17 mouse cellular contexts compared by ENCODE assay signal in the genomic region with DNA sequence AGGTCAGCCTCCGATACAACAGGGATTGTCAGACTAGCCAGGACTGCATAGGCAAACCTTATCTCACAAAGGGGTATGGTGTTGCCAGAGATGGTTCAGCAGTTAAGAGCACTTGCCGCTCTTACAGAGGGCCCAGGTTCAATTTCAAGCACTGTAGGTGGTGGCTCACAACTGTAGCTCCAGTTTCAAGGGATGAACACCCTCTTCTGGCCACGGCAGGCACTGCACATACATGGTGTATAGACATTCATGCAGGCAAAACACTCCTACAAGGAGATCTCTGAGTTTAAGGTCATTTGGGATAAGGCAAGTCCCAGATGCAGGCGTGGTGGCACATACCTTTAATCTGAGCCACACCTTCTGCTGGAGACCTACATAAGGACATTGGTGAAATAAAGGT.
A peak's percentile ranks its signal among the peaks of the same experiment; 100 is the strongest.
DNase-seq lines count a peak whose midpoint lies in the region; ATAC-seq and TF ChIP-seq lines count a peak whose summit lies in the region.
"Had no signal": no experiment of that assay in that cellular context is flagged by ENCODE, and none has a peak within 500 bp of the region (broad histone marks: within the 10 kb centered on the region; RNA-seq: fewer than 3 reads in every experiment).

No protein-coding gene starts in this region.

- no peaks in the 10 kb centered on the region for H3K79me2 ChIP-seq in heart, adult 2 months (replicated peaks; ENCODE audit: control insufficient read depth, insufficient read depth, low read length)

- no peak for TF ChIP-seq EP300 in heart, adult 2 months (IDR thresholded peaks at IDR 0.05; ENCODE audit: insufficient read depth, low read depth, low read length)
- no peak for TF ChIP-seq EP300 in stomach, postnatal 0 days (optimal IDR thresholded peaks at IDR 0.05)

- H3K27me3 ChIP-seq in heart, adult 2 months (ENCODE audit: control insufficient read depth, insufficient read depth, low read length), result no peaks in the 10 kb centered on the region
- H3K27me3 ChIP-seq in midbrain, postnatal 0 days (ENCODE audit: insufficient read depth, low read length), result no peaks in the 10 kb centered on the region
- no peaks in the 10 kb centered on the region for H3K27me3 ChIP-seq in midbrain, embryonic 10.5 days (ENCODE audit: low read depth, poor library complexity, severe bottlenecking)
- H3K27me3 ChIP-seq in stomach, postnatal 0 days (ENCODE audit: control insufficient read depth, insufficient read depth, low read length), result no peaks in the 10 kb centered on the region
- H3K27me3 ChIP-seq: heart, embryonic 15.5 days; hindbrain, embryonic 15.5 days; neural tube, embryonic 13.5 days had no signal

- no peak for TF ChIP-seq POLR2A in heart, adult 2 months (IDR thresholded peaks at IDR 0.05; ENCODE audit: insufficient read depth, low read depth, low read length)

- H3K4me1 ChIP-seq in heart, adult 2 months (ENCODE audit: control insufficient read depth, insufficient read depth, low read length), result no peaks in the 10 kb centered on the region
- H3K4me1 ChIP-seq in midbrain, postnatal 0 days (ENCODE audit: insufficient read depth, low read length), result no peaks in the 10 kb centered on the region
- H3K4me1 ChIP-seq in midbrain, embryonic 10.5 days, result no peaks in the 10 kb centered on the region
- H3K4me1 ChIP-seq in stomach, postnatal 0 days (replicated peaks; ENCODE audit: control insufficient read depth, insufficient read depth), result no peaks in the 10 kb centered on the region
- H3K4me1 ChIP-seq: heart, embryonic 15.5 days; hindbrain, embryonic 15.5 days; neural tube, embryonic 13.5 days had no signal

- TF ChIP-seq CTCF in heart, adult 2 months (IDR thresholded peaks at IDR 0.05), result peak; percentile 19; the same call in 1 of the 2 replicates
- TF ChIP-seq CTCF in midbrain, postnatal 0 days (IDR thresholded peaks at IDR 0.05), result peak; percentile 16; the same call in 1 of the 2 replicates
- TF ChIP-seq CTCF in stomach, postnatal 0 days (IDR thresholded peaks at IDR 0.05; ENCODE audit: low read depth), result peak; percentile 44; the same call in 1 of the 2 replicates

- no peak for ATAC-seq in midbrain, postnatal 0 days (ENCODE audit: low FRiP score)
- no peak for ATAC-seq in stomach, postnatal 0 days (ENCODE audit: low FRiP score, low TSS enrichment)
- ATAC-seq: midbrain, embryonic 16.5 days had no signal

- WGBS in heart, adult 2 months, result 92% methylated on average over 4 of the region's 4 CpGs
- WGBS in midbrain, postnatal 0 days, result 96% methylated on average over 4 of the region's 4 CpGs
- 91% methylated on average over 4 of the region's 4 CpGs for WGBS in midbrain, embryonic 10.5 days
- 86% methylated on average over 4 of the region's 4 CpGs for WGBS in stomach, postnatal 0 days

- no peaks in the 10 kb centered on the region for H3K36me3 ChIP-seq in heart, adult 2 months (ENCODE audit: control insufficient read depth, insufficient read depth, low read length)
- no peaks in the 10 kb centered on the region for H3K36me3 ChIP-seq in midbrain, postnatal 0 days (ENCODE audit: insufficient read depth, low read length)
- H3K36me3 ChIP-seq in midbrain, embryonic 10.5 days, result peaks cover 52% of the 10 kb centered on the region
- H3K36me3 ChIP-seq in stomach, postnatal 0 days (ENCODE audit: control insufficient read depth, insufficient read depth, low read length), result no peaks in the 10 kb centered on the region
- H3K36me3 ChIP-seq: heart, embryonic 15.5 days; hindbrain, embryonic 15.5 days; neural tube, embryonic 13.5 days had no signal

- no peak overlapping the region for H3K27ac ChIP-seq in heart, adult 2 months
- no peak overlapping the region for H3K27ac ChIP-seq in midbrain, postnatal 0 days (ENCODE audit: low read depth, low read length)
- no peak overlapping the region for H3K27ac ChIP-seq in midbrain, embryonic 10.5 days (replicated peaks)
- H3K27ac ChIP-seq in stomach, postnatal 0 days (replicated peaks), result no peak overlapping the region
- H3K27ac ChIP-seq: heart, embryonic 15.5 days; hindbrain, embryonic 15.5 days; neural tube, embryonic 13.5 days had no signal

- DNase-seq in heart, adult 2 months, result no peak
- no peak for DNase-seq in heart, adult 9 months (ENCODE audit: low spot score in 2 of 2)
- DNase-seq in midbrain, postnatal 0 days (ENCODE audit: low spot score), result no peak
- DNase-seq in midbrain, embryonic 10.5 days (ENCODE audit: low spot score), result no peak
- peak; percentile 87 for DNase-seq in R1 (ENCODE audit: low read depth, low spot score)
- DNase-seq in stomach, postnatal 0 days (ENCODE audit: low spot score), result no peak
- no peak for DNase-seq in yolk sac, embryonic 10.5 days (ENCODE audit: low spot score)
- DNase-seq in lung, postnatal 4 days, result no peak
- DNase-seq: cerebellum, adult 9-10 months; gastrocnemius, postnatal 14 days; kidney, postnatal 25 days; layer of hippocampus, postnatal 36 days; lung, postnatal 14 days had no signal

- no peak overlapping the region for H3K9ac ChIP-seq in heart, adult 2 months (ENCODE audit: low read depth, low read length)
- H3K9ac ChIP-seq in midbrain, postnatal 0 days (replicated peaks; ENCODE audit: low read length, poor library complexity, severe bottlenecking), result no peak overlapping the region
- no peak overlapping the region for H3K9ac ChIP-seq in stomach, postnatal 0 days (ENCODE audit: low read length)
- H3K9ac ChIP-seq: heart, embryonic 15.5 days; hindbrain, embryonic 15.5 days; neural tube, embryonic 13.5 days had no signal

- H3K4me3 ChIP-seq in heart, adult 2 months, result no peak overlapping the region
- no peak overlapping the region for H3K4me3 ChIP-seq in midbrain, postnatal 0 days (ENCODE audit: low read depth, low read length)
- H3K4me3 ChIP-seq in midbrain, embryonic 10.5 days, result no peak overlapping the region
- no peak overlapping the region for H3K4me3 ChIP-seq in stomach, postnatal 0 days (ENCODE audit: low read depth, low read length)
- H3K4me3 ChIP-seq: heart, embryonic 15.5 days; hindbrain, embryonic 15.5 days; neural tube, embryonic 13.5 days had no signal

- H3K9me3 ChIP-seq in midbrain, postnatal 0 days (ENCODE audit: low read length), result no peaks in the 10 kb centered on the region
- H3K9me3 ChIP-seq in midbrain, embryonic 10.5 days (replicated peaks), result no peaks in the 10 kb centered on the region
- H3K9me3 ChIP-seq in stomach, postnatal 0 days (ENCODE audit: control insufficient read depth, low read length), result no peaks in the 10 kb centered on the region
- H3K9me3 ChIP-seq: heart, embryonic 15.5 days; hindbrain, embryonic 15.5 days; neural tube, embryonic 13.5 days had no signal

- intact Hi-C loops in heart, adult 2 months (cut with DNase I), result no loop called here

- no peak overlapping the region for H3K4me2 ChIP-seq in midbrain, postnatal 0 days (ENCODE audit: low read depth, low read length, poor library complexity, severe bottlenecking)
- H3K4me2 ChIP-seq in stomach, postnatal 0 days (replicated peaks; ENCODE audit: low read depth), result no peak overlapping the region
- H3K4me2 ChIP-seq: heart, embryonic 15.5 days; hindbrain, embryonic 15.5 days; neural tube, embryonic 13.5 days had no signal
